Mouse (Mus musculus): Measurements from ENCODE around the gene Olfr215.
"Not testable (repeated sequence)": the region's sequence is repeated elsewhere in the genome, so short reads cannot be mapped to it uniquely, and the experiment has no call there.

The Olfr215 gene

GRCm38 (mm10) chr6:116584095-116584494 lies at the start of gene Olfr215:
Gene Olfr215 (minus strand): TSS chr6:116584195.
- no peak for DNase-seq

GRCm38 (mm10) chr6:116632129-116632528 lies 48.1 kb upstream of the Olfr215 start:
- DNase-seq = peak; percentile 87 to 89

- no peak for DNase-seq
These were observed 45.8 kb upstream of the Olfr215 start for GRCm38 (mm10) chr6:116629766-116630165.

GRCm38 (mm10) chr6:116628539-116629171 lies 44.7 kb upstream of the Olfr215 start, which contains the start of gene Zfp422:
Gene Zfp422 (minus strand): TSS chr6:116628999.
- DNase-seq = peak; percentile 86 to 91

GRCm38 (mm10) chr6:116628095-116628494 lies 44.1 kb upstream of the Olfr215 start:
- no peak for DNase-seq

- not testable (repeated sequence) for DNase-seq
These were observed 42.4 kb upstream of the Olfr215 start for GRCm38 (mm10) chr6:116626417-116626816.

- no peak for DNase-seq
These were observed 37.5 kb upstream of the Olfr215 start for GRCm38 (mm10) chr6:116621318-116622023.

- DNase-seq = no peak
These were observed 34.1 kb upstream of the Olfr215 start for GRCm38 (mm10) chr6:116618073-116618472.

- no peak for DNase-seq
These were observed 31.7 kb upstream of the Olfr215 start for GRCm38 (mm10) chr6:116615719-116616118.

GRCm38 (mm10) chr6:116607230-116607629 lies 23.2 kb upstream of the Olfr215 start:
- DNase-seq = no peak

GRCm38 (mm10) chr6:116600969-116601368 lies 17.0 kb upstream of the Olfr215 start:
- not testable (repeated sequence) for DNase-seq

- DNase-seq = peak; percentile 21 to 38
These were observed 14.2 kb downstream of the Olfr215 start for GRCm38 (mm10) chr6:116569834-116570233.

- DNase-seq = peak; percentile 4 to 18
These were observed 29.0 kb downstream of the Olfr215 start for GRCm38 (mm10) chr6:116554952-116555351.

- DNase-seq = no peak
These were observed 30.1 kb downstream of the Olfr215 start, which contains the start of gene Olfr214 for GRCm38 (mm10) chr6:116553935-116554334. Gene Olfr214 (plus strand): TSS chr6:116554235.

- DNase-seq = not testable (repeated sequence)
These were observed 33.2 kb downstream of the Olfr215 start, which contains the start of gene Gm5580 for GRCm38 (mm10) chr6:116550841-116551240. Gene Gm5580 (plus strand): TSS chr6:116551141.

- no peak for DNase-seq
These were observed 41.5 kb downstream of the Olfr215 start for GRCm38 (mm10) chr6:116542500-116542899.

GRCm38 (mm10) chr6:116538156-116538555 lies 45.8 kb downstream of the Olfr215 start, which contains the start of gene Olfr213:
Gene Olfr213 (plus strand): TSS chr6:116538456.
- no peak for DNase-seq
